Mouse (Mus musculus): ENCODE measurements around the gene Polr2a.

Gene Polr2a

DNA sequence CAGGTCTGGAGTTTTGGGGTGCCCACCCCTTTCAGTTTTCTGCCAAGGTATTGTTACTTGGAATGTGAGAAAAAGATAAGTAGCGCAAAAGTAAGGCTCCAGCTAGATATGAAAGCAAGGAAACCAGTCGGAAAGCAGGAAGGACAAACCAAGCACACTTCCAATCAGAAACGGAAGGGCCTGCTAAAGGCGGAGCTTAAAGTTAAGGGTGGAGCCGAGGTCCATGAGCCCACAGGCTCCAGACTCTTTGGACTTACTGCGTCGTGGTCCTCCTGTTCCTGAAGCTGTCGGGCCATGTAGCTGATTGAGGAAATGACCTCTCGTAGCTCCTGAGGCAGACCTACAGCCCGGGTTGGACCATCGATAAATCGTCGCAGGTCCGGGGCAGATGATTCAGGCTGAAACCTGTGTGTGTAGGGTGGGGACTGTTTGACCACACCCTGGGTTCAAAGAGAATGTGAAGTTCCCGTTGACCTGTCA, 26.4 kb upstream of the Polr2a start:
- DNase-seq (ENCODE audit: low spot score in 2 of 2), result peak in 1 of 2 experiments; percentile 38

GRCm38 (mm10) chr11:69781828-69782227, 23.4 kb upstream of the Polr2a start:
- no peak for DNase-seq (ENCODE audit: low spot score in 2 of 2)

DNA sequence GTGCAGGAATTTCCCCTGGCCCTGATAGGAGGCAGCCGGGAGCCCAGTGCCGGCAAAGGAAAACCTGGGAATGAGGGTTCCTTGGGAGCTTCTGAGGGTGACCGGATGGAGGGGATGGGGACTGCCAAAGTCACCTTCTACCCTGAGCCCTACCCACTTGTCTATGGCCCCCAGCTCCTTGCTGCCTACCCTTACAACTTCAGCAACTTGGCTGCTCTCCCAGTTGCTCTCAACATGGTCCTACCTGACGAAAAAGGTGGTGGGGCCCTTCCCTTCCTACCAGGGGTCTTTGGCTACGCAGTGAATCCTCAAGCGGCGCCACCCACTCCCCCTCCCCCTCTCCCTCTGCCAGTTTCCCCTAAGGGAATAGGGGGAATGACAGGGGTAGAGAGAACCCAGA, 20.5 kb upstream of the Polr2a start:
- DNase-seq (ENCODE audit: low spot score in 2 of 2), result no peak

GRCm38 (mm10) chr11:69778258-69778982, 20.0 kb upstream of the Polr2a start:
- no peak for DNase-seq (ENCODE audit: low spot score in 2 of 2)

DNA sequence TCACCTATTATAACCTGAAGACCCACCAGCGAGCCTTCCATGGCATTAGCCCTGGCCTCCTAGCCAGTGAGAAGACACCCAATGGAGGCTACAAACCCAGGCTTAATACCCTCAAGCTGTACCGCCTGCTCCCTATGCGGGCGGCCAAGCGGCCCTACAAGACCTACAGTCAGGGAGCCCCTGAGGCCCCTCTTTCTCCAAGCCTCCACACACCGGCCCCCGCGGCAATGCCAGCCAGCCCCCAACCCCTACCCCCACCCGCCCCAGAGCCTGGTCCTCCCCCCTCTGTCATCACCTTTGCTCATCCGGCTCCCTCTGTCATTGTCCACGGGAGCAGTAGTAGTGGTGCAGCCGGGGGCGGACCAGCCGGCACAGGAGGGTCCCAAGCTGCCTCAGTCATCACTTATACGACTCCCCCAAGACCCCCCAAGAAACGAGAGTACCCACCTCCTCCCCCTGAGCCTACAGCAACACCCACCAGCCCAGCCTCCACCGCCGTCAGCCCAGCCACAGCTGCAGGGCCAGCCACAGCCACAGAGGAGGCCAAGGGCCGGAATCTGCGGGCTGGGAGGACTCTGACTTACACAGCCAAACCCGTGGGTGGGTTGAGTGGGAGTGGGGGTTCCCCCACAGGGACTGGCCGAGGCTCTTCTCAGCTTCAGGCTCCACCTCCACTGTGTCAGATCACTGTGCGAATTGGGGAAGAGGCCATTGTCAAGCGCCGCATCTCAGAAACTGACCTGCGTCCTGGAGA, 19.2 kb upstream of the Polr2a start:
- DNase-seq (ENCODE audit: low spot score in 2 of 2), result no peak

DNA sequence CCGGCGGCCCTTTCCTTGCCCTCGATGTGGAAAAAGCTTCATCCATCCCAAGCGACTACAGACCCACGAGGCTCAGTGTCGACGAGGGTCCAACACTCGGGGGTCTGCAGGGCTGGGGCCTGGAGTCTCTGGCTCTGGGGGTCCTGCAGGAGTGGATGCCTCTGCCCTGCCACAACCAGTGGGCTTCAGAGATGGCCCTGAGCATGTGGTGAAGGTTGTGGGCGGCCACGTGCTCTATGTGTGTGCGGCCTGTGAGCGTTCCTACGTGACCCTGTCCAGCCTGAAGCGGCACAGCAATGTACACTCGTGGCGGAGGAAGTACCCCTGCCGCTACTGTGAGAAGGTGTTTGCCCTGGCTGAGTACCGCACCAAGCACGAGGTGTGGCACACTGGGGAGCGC, 18.1 kb upstream of the Polr2a start:
- DNase-seq (ENCODE audit: low spot score in 2 of 2), result no peak

DNA sequence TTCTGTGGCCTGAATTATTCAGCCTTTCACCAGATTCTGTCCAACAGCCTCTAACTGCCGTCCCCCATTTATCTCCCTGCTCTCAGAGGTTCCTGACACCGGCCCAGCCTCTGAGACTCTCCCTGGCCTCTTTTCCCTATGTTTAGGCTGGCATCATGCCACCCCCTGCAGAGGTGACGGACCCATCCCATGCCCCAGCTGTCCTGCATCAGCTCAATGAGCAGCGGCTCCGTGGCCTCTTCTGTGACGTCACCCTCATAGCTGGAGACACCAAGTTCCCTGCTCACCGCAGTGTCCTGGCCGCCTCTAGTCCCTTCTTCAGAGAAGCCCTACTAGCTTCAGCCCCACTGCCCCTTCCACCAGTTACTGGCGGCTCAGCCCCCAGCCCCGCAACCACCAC, 17.3 kb upstream of the Polr2a start:
- DNase-seq (ENCODE audit: low spot score in 2 of 2), result no peak

DNA sequence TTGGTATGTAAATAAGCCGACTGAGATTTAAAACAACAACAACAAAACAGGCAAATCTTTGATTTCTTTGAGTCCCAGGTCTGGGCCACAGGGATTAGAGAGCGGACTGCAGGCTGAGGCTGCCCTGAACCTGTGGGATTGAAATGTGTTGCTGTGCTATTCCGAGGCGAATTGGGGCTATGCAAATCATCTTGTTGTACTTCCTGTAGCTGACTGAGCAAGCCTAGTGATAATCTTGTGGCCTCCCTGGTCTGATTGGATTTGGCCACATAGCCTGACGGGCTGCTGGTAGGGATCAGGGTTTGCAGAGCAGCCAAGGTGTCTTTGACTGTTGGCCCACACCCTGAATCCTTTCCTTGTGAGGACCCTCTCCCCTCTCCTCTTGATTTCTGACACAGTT, 16.5 kb upstream of the Polr2a start:
- DNase-seq (ENCODE audit: low spot score in 2 of 2), result no peak

DNA sequence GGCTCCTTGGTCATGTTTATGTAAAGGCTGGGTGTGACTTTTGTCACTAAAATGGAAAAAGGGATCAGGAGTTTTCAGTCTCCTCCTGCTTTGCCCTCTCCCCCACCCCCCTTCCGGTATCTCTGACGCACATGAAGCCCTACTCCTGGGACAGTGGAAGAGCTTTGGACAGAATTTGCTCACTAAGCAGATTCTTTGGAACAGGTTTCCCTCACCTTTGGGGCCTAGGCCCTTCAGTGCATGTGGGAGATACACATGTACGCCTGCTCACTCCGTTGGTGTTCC, 9.1 kb upstream of the Polr2a start:
- no peak for DNase-seq (ENCODE audit: low spot score in 2 of 2)

DNA sequence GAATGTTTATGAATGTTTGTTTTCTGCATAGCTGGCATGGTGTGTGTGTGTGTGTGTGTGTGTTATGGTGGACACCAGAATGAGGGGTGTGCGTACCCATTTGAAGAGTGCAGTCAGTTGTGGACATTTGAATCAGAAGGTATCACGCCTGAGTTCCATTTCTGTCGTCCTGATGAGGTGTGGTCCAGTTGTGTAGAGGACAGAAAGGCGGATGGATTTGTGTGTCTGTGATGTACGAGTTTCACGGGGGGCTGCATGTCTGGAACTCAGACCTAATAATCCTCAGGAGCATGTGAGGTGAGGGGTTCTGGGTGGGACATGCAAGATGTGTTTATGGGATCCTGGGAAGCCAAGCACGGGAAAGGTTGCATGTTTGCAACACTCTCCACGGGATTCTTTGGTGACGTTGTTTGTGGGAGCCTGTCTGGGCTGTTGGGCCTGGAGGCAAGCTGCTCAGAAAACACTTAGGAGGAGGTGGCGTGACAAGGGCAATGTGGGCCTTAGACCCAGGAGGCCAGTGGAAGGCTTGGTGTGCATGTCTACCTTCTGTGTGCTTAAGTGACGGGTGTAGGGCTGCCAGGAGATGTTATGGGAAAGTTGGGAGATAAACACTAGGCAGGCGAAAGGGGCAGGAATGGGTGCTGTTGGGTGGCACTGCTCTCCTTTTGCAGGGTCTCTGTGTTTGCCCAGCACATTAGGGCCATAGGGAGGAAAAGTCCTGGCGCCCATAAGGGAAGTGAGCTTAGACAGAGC, 8.6 kb upstream of the Polr2a start:
- peak in 1 of 2 experiments; percentile 12 for DNase-seq (ENCODE audit: low spot score in 2 of 2)

- peak; percentile 64 to 72 for DNase-seq (ENCODE audit: low spot score in 2 of 2)
Measured at GRCm38 (mm10) chr11:69766126-69766609, 7.7 kb upstream of the Polr2a start.

DNA sequence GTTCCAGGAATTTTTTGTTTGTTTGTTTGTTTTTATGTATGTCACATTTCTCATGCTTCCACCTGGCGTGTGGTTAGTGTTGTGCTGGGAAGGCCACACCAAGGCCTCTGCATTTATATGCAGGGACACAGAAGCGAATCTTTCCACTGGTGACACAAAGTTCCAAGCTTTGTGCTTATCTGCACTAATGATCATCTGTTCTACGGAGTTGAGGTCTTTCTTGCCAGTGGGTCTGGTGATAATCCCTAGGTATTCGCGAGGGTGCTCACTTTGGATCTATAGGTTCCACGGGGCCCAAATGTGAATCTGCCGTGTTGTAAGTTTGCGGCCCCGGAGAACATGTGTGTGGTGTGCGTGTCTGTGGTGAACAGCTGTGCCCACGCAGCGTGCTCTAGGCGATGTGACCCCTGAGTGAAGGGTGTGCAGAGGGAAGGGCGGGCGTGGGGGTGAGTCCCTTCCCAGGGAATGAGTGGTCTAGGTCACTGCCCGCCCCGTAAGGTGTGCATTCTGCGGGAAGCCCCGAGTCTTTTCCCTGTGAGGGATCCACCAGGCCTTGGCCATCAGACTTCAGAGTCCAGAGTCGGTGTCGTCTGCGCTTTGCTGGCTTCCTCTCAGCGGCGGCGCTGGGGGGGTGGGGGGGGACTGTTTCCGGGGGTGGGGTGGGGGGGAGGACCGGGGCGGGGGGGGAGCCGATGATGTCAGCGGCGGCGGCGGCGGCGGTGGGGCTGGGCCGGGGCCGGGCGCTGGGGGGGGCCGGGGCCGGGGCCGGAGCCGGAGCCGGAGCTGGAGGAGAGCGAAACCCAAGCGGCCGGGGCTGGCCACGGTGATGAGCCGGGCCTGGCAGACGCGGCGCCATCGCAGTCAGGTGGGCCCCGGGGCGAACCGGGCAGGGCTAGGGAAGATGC, 7.0 kb upstream of the Polr2a start, which contains the start of gene Zbtb4:
Gene Zbtb4 (plus strand): TSS at position 692 of the 905 bp plus-strand sequence.
- peak in 1 of 2 experiments; percentile 26 for DNase-seq (ENCODE audit: low spot score in 2 of 2)

- no peak for DNase-seq (ENCODE audit: low spot score in 2 of 2)
Measured at GRCm38 (mm10) chr11:69763551-69763950, 5.1 kb upstream of the Polr2a start.

DNA sequence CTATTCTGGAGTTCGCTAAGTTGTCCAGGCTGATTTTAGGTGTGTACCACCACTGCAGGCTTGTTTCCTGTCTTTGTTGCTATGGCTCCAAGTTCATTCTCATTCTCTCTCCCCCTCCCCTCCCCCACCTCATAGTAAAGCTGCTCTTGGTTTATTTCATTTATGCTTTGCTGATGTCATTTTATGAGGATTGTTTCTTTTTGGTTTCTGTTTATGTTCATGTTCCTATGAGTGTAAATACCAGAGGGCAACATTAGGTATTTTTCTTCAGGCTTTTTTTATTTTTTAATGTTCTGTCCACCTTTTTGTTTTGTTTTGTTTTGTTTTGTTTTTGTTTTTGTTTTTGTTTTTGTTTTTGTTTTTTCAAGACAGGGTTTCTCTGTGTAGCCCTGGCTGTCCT, 3.4 kb upstream of the Polr2a start, which contains the start of gene Slc35g3:
Gene Slc35g3 (minus strand): TSS at position 101 of the 400 bp plus-strand sequence.
- DNase-seq (ENCODE audit: low spot score in 2 of 2), result no peak

GRCm38 (mm10) chr11:69760901-69761200, 2.4 kb upstream of the Polr2a start:
- no peak for DNase-seq (ENCODE audit: low spot score in 2 of 2)

- DNase-seq (ENCODE audit: low spot score in 2 of 2), result no peak
Measured at GRCm38 (mm10) chr11:69760160-69760900, 1.9 kb upstream of the Polr2a start.

DNA sequence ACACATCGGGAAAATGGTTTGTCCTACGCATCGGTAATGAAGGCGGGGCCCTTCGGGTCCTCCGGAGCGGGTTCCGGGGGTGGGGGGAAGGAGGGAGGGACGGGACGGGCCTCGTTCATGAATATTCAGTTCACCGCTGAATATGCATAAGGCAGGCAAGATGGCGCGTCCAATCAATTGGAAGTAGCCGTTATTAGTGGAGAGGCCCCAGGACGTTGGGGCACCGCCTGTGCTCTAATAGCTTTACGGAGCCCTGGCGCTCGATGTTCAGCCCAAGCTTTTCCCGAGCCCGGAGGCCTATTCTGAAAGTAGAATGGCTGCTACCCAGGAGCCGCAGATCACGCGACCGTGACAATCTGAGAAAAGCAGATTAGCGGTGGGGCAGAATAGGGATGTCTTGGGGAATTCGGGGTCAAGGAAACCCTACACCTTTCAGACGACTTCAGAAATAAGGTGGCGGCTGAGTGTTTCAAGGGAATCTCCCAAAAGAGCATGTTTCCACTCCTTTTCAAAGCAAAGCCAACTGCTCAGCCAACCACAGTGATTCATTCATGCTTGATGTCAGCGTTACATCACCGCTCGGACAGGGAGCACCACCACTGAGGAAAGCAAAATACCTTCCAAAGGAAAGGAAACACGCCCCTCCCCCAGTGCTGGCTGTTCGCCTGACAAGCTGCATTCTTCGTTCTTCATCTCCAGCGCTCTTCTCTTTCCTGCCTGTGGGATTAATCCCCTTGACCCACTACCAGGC, 709 bp upstream of the Polr2a start:
- DNase-seq (ENCODE audit: low spot score in 2 of 2), result peak; percentile 76 to 82

- DNase-seq (ENCODE audit: low spot score in 2 of 2), result peak; percentile 95
Measured at GRCm38 (mm10) chr11:69758090-69758456, 364 bp downstream of the Polr2a start.

DNA sequence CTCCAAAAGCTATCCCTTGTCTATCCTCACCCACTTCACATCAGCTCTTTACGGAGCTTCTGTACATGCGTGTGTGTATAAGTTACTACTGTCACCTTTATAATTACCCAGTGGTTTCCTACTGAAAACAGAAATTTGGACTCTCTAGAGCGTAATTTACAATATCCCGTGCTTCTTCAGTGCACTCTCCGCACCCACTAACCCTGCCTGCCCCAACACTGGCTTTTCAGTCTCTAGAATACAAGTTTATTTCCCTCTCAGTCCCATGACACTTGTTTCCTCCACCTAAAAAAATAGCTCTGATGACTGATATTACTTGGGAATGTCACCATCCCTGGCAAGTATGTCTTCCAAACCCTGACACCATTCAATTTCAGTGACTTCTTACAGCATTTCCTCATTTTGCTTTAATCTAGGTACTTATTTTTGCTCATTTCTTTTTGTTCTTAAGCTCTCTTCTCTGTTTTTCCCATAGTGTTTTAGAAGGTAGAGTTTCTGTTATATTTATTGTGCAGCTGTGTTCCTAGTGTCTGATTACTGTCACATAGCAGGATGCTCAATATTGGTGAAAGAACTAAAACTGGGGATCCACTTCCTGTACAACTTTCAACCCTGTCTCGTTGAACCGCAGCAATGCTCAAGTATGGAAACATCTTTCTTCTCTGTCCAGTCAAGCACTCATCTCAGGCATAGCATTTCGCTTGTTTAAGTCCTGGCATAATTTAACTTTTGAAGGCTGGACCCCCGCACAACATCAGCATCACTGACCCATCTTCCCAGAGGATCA, 941 bp downstream of the Polr2a start:
- DNase-seq (ENCODE audit: low spot score in 2 of 2), result no peak

Measured in urinary bladder, adult 18-20 months (tissue).